ENCODE assay signal across 19 mouse cellular contexts in genomic region chr3:81009245-81009644, GRCm38 (mm10). TPM values are rescaled to one million over a fixed set of nuclear protein-coding genes. Genes with fewer than 3 reads are reported as not detected.
DNase-seq lines count a peak whose midpoint lies in the region; ATAC-seq and TF ChIP-seq lines count a peak whose summit lies in the region.
"Had no signal": no experiment of that assay in that cellular context is flagged by ENCODE, and none has a peak within 500 bp of the region (broad histone marks: within the 10 kb centered on the region; RNA-seq: fewer than 3 reads in every experiment).

No protein-coding gene starts in this region.

- dilution Hi-C loops in CH12.LX (cut with MboI; ENCODE audit: extremely low pct_ligation_motif_present, extremely low pct_unique_long_range_greater_than_20kb, low sequenced_read_pairs) = no loop called here

- no peaks in the 10 kb centered on the region for H3K27me3 ChIP-seq in CH12.LX (replicated peaks)
- H3K27me3 ChIP-seq: embryonic facial prominence, embryonic 12.5 days; forebrain, embryonic 13.5 days; forebrain, embryonic 15.5 days had no signal

- H3K36me3 ChIP-seq in CH12.LX (replicated peaks in 1 of 2; ENCODE audit: control insufficient read depth in 1 of 2, insufficient read depth in 1 of 2, low read length in 1 of 2) = no peaks in the 10 kb centered on the region
- H3K36me3 ChIP-seq: embryonic facial prominence, embryonic 10.5 days; embryonic facial prominence, embryonic 12.5 days; forebrain, embryonic 15.5 days; G1E had no signal

- peak; percentile 17; the same call in 1 of the 2 replicates for ATAC-seq in megakaryocyte progenitor cell, adult 5-6 weeks (replicated peaks; ENCODE audit: poor library complexity)
- ATAC-seq: forebrain, embryonic 13.5 days; forebrain, embryonic 15.5 days; forebrain, postnatal 0 days had no signal

- no peak for TF ChIP-seq POLR2A in CH12.LX (IDR thresholded peaks at IDR 0.05; ENCODE audit: low read depth, low read length)

- H3K9me3 ChIP-seq in CH12.LX (replicated peaks; ENCODE audit: low read length) = no peaks in the 10 kb centered on the region
- H3K9me3 ChIP-seq: embryonic facial prominence, embryonic 10.5 days; embryonic facial prominence, embryonic 12.5 days; forebrain, embryonic 13.5 days; forebrain, embryonic 15.5 days; G1E had no signal

- no peak for TF ChIP-seq RAD21 in CH12.LX (IDR thresholded peaks at IDR 0.05; ENCODE audit: low read depth, low read length)

- no peak overlapping the region for H3K4me2 ChIP-seq in CH12.LX (ENCODE audit: insufficient read depth, low read depth, poor library complexity, severe bottlenecking)
- H3K4me2 ChIP-seq: embryonic facial prominence, embryonic 12.5 days; forebrain, embryonic 13.5 days; forebrain, embryonic 15.5 days had no signal

- no peak overlapping the region for H3K27ac ChIP-seq in CH12.LX (ENCODE audit: insufficient read depth, low read depth)
- H3K27ac ChIP-seq: embryonic facial prominence, embryonic 10.5 days; embryonic facial prominence, embryonic 12.5 days; forebrain, embryonic 13.5 days; forebrain, embryonic 15.5 days had no signal

- no peak for TF ChIP-seq EP300 in CH12.LX (IDR thresholded peaks at IDR 0.05; ENCODE audit: low read length)

- no peak for TF ChIP-seq CTCF in CH12.LX (conservative IDR thresholded peaks at IDR 0.05 in 1 of 2, IDR thresholded peaks at IDR 0.05 in 1 of 2; ENCODE audit: low read depth in 2 of 2, low read length in 2 of 2)

- peak; percentile 12 for DNase-seq in CH12.LX (ENCODE audit: extremely low read depth)
- peak; percentile 51 for DNase-seq in MEL-GATA-1-ER (ENCODE audit: extremely low read depth, low read depth)
- no peak for DNase-seq in adrenal gland, postnatal 10 days
- DNase-seq in ovary, postnatal 14 days (ENCODE audit: low spot score) = no peak
- DNase-seq: adrenal gland, adult 2 months; adrenal gland, postnatal 14 days; adrenal gland, postnatal 36 days; cerebellum, adult 11-12 months; cerebellum, adult 2 months; cerebellum, adult 9-10 months; cerebellum, postnatal 14 days; cerebellum, postnatal 36 days; forebrain, postnatal 0 days had no signal

- no peak overlapping the region for H3K4me3 ChIP-seq in CH12.LX (replicated peaks in 1 of 3; ENCODE audit: low read depth in 2 of 3, low read length in 2 of 3, poor library complexity in 1 of 3)
- H3K4me3 ChIP-seq: embryonic facial prominence, embryonic 10.5 days; embryonic facial prominence, embryonic 12.5 days; forebrain, embryonic 13.5 days; forebrain, embryonic 15.5 days had no signal

- no peaks in the 10 kb centered on the region for H3K79me2 ChIP-seq in CH12.LX (replicated peaks; ENCODE audit: control insufficient read depth, extremely low read depth, insufficient read depth, poor library complexity, severe bottlenecking)

- in situ Hi-C loops in CH12.LX (cut with MboI; ENCODE audit: low pct_ligation_motif_present, low pct_unique_long_range_greater_than_20kb, low sequenced_read_pairs) = no loop called here

- peaks cover 0 to 10% of the 10 kb centered on the region in 2 experiments; a peak in 2 of 4 replicates for H3K4me1 ChIP-seq in CH12.LX (ENCODE audit: control insufficient read depth in 1 of 2, insufficient read depth in 2 of 2)
- H3K4me1 ChIP-seq: embryonic facial prominence, embryonic 10.5 days; embryonic facial prominence, embryonic 12.5 days; forebrain, embryonic 13.5 days; forebrain, embryonic 15.5 days had no signal

- no peak overlapping the region for H3K9ac ChIP-seq in CH12.LX (ENCODE audit: insufficient read depth, low read depth)
- H3K9ac ChIP-seq: embryonic facial prominence, embryonic 12.5 days; forebrain, embryonic 13.5 days; forebrain, embryonic 15.5 days; forebrain, postnatal 0 days had no signal

TF ChIP-seq in CH12.LX, 34 proteins besides CTCF, POLR2A, EP300 and RAD21:
- TF ChIP-seq PAX5 (IDR thresholded peaks at IDR 0.05; ENCODE audit: low read length) (no peak), USF2 (conservative IDR thresholded peaks at IDR 0.05; ENCODE audit: low read depth, low read length) (no peak), JUN (IDR thresholded peaks at IDR 0.05; ENCODE audit: insufficient read depth, low read depth, low read length) (no peak)

RNA-seq across cellular contexts. Expression of gene Pdgfc, which starts 27.0 kb away (rescaled TPM):
- total RNA-seq in CH12.LX (2012; rRNA removed) = 0.17 TPM in 1 of 2 replicates, not detected in the other
- total RNA-seq in CH12.LX (2014; rRNA removed) = 0.09 TPM in 1 of 2 replicates, not detected in the other
- polyA plus RNA-seq in CH12.LX (2012; ENCODE audit: insufficient read length, low read depth) = 0.18 and 0.20 TPM in 2 replicates
- 0.27 TPM in 1 of 2 replicates, not detected in the other for total RNA-seq in megakaryocyte progenitor cell, adult 5-6 weeks (2015)
- not detected in 2 replicates for total RNA-seq in megakaryocyte progenitor cell, adult 5-6 weeks (2017)
- 10 to 100 TPM; 10.4 to 11.3 TPM for total RNA-seq in adrenal gland, postnatal 10 days (2021)
- polyA plus RNA-seq: G1E had no signal

Comparison
In these comparisons a context has a peak if more than half of its experiments do, and no peak if none do; other contexts are left out.
1. DNase-seq: peak in CH12.LX (single experiment) and MEL-GATA-1-ER (single experiment); none in adrenal gland, postnatal 10 days (single experiment) and ovary, postnatal 14 days (single experiment).
2. RNA of gene Pdgfc, which starts 27.0 kb away (total RNA-seq): 10.4 to 11.3 TPM in adrenal gland, postnatal 10 days; 0.27 TPM in megakaryocyte progenitor cell, adult 5-6 weeks and 0.09 to 0.17 TPM in CH12.LX; every median in the first group is over 4 times any median in the second.